Mouse (Mus musculus) MEL (cell line): ENCODE data around the gene Prx. TPM values are rescaled to one million over a fixed set of nuclear protein-coding genes. Genes with fewer than 3 reads are reported as not detected.

Source experiments
- DNase-seq: peaks from one replicate; pipeline ENCODE4 v3.0.0; 2011; ENCODE audit warnings: low read depth, low spot score
- H3K27ac ChIP-seq: 2 replicates; pipeline ENCODE4 v1.5.1; 2012; ENCODE audit warnings: low read depth, mild to moderate bottlenecking, control low read depth, low read length, moderate library complexity; ENCODE audit not compliant: control insufficient read depth
- H3K27me3 ChIP-seq, 2 experiments: fragments of 150-350 bp in 1 of 2; sonication (generic) in 1 of 2; 2 replicates each; pipeline ENCODE4 v1.6.1; 2012; ENCODE audit warnings: low read length in 2 of 2, mild to moderate bottlenecking in 2 of 2, improper control_type of control experiment in 1 of 2, moderate library complexity in 1 of 2; ENCODE audit not compliant: insufficient read depth in 2 of 2, control insufficient read depth in 1 of 2
- H3K36me3 ChIP-seq, 2 experiments: 2 replicates each; pipeline ENCODE4 v1.6.1; 2012 to 2014; ENCODE audit warnings: low read length in 2 of 2, improper control_type of control experiment in 1 of 2, inconsistent platforms in 1 of 2, mild to moderate bottlenecking in 1 of 2; ENCODE audit not compliant: insufficient read depth in 2 of 2, control insufficient read depth in 1 of 2
- H3K4me1 ChIP-seq, 2 experiments: fragments of 150-350 bp in 1 of 2; sonication (generic) in 1 of 2; 2 replicates each; pipeline ENCODE4 v1.6.1; 2012; ENCODE audit warnings: low read length in 2 of 2, improper control_type of control experiment in 1 of 2, mild to moderate bottlenecking in 1 of 2; ENCODE audit not compliant: insufficient read depth in 2 of 2, control insufficient read depth in 1 of 2
- H3K4me3 ChIP-seq, 2 experiments: fragments of 150-350 bp in 1 of 2; sonication (generic) in 1 of 2; 2 replicates each; pipeline ENCODE4 v1.5.1; 2012; ENCODE audit warnings: low read depth in 2 of 2, low read length in 2 of 2, mild to moderate bottlenecking in 2 of 2, moderate library complexity in 2 of 2, control low read depth in 1 of 2, improper control_type of control experiment in 1 of 2; ENCODE audit not compliant: control insufficient read depth in 1 of 2, insufficient read depth in 1 of 2
- H3K79me2 ChIP-seq: 2 replicates; pipeline ENCODE4 v1.6.1; 2012; ENCODE audit warnings: mild to moderate bottlenecking, low read length, moderate library complexity; ENCODE audit not compliant: control insufficient read depth, poor library complexity, insufficient read depth
- H3K9ac ChIP-seq: 2 replicates; pipeline ENCODE4 v1.6.1; 2012; ENCODE audit warnings: low read depth, mild to moderate bottlenecking, control low read depth, low read length, moderate library complexity; ENCODE audit not compliant: control insufficient read depth, poor library complexity, severe bottlenecking
- H3K9me3 ChIP-seq: fragments of 150-350 bp; sonication (generic); replicated peaks from 2 replicates; pipeline ENCODE4 v1.6.1; 2012; ENCODE audit warnings: mild to moderate bottlenecking, low read length, improper control_type of control experiment, moderate library complexity; ENCODE audit not compliant: insufficient read depth
- EP300 ChIP-seq, 2 experiments: IDR thresholded peaks; 2 replicates each; pipeline ENCODE4 v1.6.1; 2011; ENCODE audit warnings: improper control_type of control experiment in 2 of 2, low read length in 2 of 2, low read depth in 1 of 2, mild to moderate bottlenecking in 1 of 2
- GABPA ChIP-seq: IDR thresholded peaks from 2 replicates; pipeline ENCODE4 v1.6.1; 2012; ENCODE audit warnings: low read depth, mild to moderate bottlenecking, inconsistent platforms, low read length, improper control_type of control experiment, moderate library complexity
- GATA1 ChIP-seq: IDR thresholded peaks from 2 replicates; pipeline ENCODE4 v1.6.1; 2011; ENCODE audit warnings: low read depth, low read length, improper control_type of control experiment
- KAT2A ChIP-seq: conservative IDR thresholded peaks from 2 replicates; pipeline ENCODE4 v1.6.1; 2012; ENCODE audit warnings: low read depth, low read length, improper control_type of control experiment, inconsistent platforms
- MEF2A ChIP-seq: IDR thresholded peaks from 2 replicates; pipeline ENCODE4 v1.6.1; 2014; ENCODE audit warnings: low read depth, mild to moderate bottlenecking, inconsistent platforms, low read length, improper control_type of control experiment; ENCODE audit not compliant: poor library complexity, insufficient replicate concordance, severe bottlenecking; ENCODE audit errors: extremely low read depth
- NRF1 ChIP-seq: IDR thresholded peaks from 2 replicates; pipeline ENCODE4 v1.6.1; 2014; ENCODE audit warnings: low read depth, mild to moderate bottlenecking, inconsistent platforms, low read length, improper control_type of control experiment, moderate library complexity; ENCODE audit not compliant: poor library complexity, insufficient read depth, severe bottlenecking
- POLR2A ChIP-seq, 2 experiments: IDR thresholded peaks; 2 replicates each; pipeline ENCODE4 v1.6.1; 2011 to 2012; ENCODE audit warnings: low read length in 2 of 2, mild to moderate bottlenecking in 2 of 2, control low read depth in 1 of 2, improper control_type of control experiment in 1 of 2, low read depth in 1 of 2, moderate library complexity in 1 of 2; ENCODE audit not compliant: control insufficient read depth in 1 of 2, insufficient read depth in 1 of 2, poor library complexity in 1 of 2
- RCOR1 ChIP-seq: IDR thresholded peaks from 2 replicates; pipeline ENCODE4 v1.6.1; 2012; ENCODE audit warnings: low read depth, mild to moderate bottlenecking, inconsistent platforms, low read length, improper control_type of control experiment
- SIN3A ChIP-seq: IDR thresholded peaks from 2 replicates; pipeline ENCODE4 v1.6.1; 2012; ENCODE audit warnings: low read length, improper control_type of control experiment, inconsistent platforms
- SMC3 ChIP-seq: IDR thresholded peaks from 2 replicates; pipeline ENCODE4 v1.6.1; 2011; ENCODE audit warnings: low read depth, low read length, improper control_type of control experiment
- TAL1 ChIP-seq: IDR thresholded peaks from 2 replicates; pipeline ENCODE4 v1.6.1; 2012; ENCODE audit warnings: mild to moderate bottlenecking, inconsistent platforms, low read length, moderate library complexity, mixed read lengths
- TBP ChIP-seq: IDR thresholded peaks from 2 replicates; pipeline ENCODE4 v1.8.0; 2011; ENCODE audit warnings: low read depth, low read length, improper control_type of control experiment
- UBTF ChIP-seq: IDR thresholded peaks from 2 replicates; pipeline ENCODE4 v1.6.1; 2012; ENCODE audit warnings: low read depth, mild to moderate bottlenecking, inconsistent platforms, low read length, improper control_type of control experiment, moderate library complexity, borderline replicate concordance; ENCODE audit not compliant: insufficient read depth
- USF1 ChIP-seq: IDR thresholded peaks from 2 replicates; pipeline ENCODE4 v1.6.1; 2014; ENCODE audit warnings: low read depth, mild to moderate bottlenecking, inconsistent platforms, low read length, improper control_type of control experiment, moderate library complexity
- ZNF384 ChIP-seq: IDR thresholded peaks from 2 replicates; pipeline ENCODE4 v1.6.1; 2012; ENCODE audit warnings: low read depth, mild to moderate bottlenecking, inconsistent platforms, low read length, improper control_type of control experiment
- polyA plus RNA-seq, 2 experiments: library from polyadenylated mRNA; stranded (reverse) in 1 of 2; unstranded in 1 of 2; fragments of >175 nt in 1 of 2; fragments of >200 nt in 1 of 2; gene quantifications; 2 replicates each; pipeline versions ENCODE4 v1.2.1 to v1.2.4; 2012; ENCODE audit warnings: low replicate concordance in 2 of 2, low read depth in 1 of 2; ENCODE audit not compliant: insufficient read length in 2 of 2, insufficient read depth in 1 of 2, missing spikeins in 1 of 2
- total RNA-seq: library from RNA; depleted of rRNA; stranded (reverse); fragments of 300-350 nt; gene quantifications from 2 replicates; pipeline ENCODE4 v1.2.3, GENCODE M21; 2012

Prx gene
- total and polyA plus RNA-seq, 3 experiments: 0.39 to 1.4 TPM; not detected in 1

DNA sequence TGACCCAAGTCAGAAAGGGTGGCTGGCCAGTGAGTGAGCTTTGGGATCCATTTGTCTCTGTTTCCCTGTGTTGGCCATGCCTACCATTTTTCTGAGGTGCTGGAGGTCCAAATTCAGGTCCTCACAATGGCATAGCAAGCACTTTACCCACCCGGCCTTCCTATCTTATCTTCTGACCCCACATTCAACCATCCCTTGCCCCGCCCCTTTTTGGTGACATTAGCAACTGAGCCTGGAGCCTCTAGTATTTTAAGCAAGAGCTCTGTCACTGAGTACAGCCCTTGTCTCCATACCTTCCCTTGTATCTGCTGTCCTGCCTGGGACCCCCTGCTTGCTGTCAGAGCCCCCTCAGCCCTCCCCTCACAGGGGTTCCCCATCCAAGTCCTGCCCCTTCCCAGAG is 36.3 kb downstream of the Prx start:
- no peak for TF ChIP-seq SMC3
- no peak for TF ChIP-seq TBP
- 0 out of 2 replicates have a peak, but pooled peaks have one; percentile 25 for TF ChIP-seq SIN3A
- no peak for TF ChIP-seq GABPA
- TF ChIP-seq EP300 (IDR thresholded peaks at IDR 0.05; ENCODE audit: low read depth in 1 of 2, low read length in 2 of 2): peak in 1 of 2 experiments; percentile 50; a peak in 2 of 4 replicates
- TF ChIP-seq NRF1: no peak
- no peak for TF ChIP-seq POLR2A (IDR thresholded peaks at IDR 0.05; ENCODE audit: control insufficient read depth in 1 of 2, insufficient read depth in 1 of 2, low read depth in 1 of 2, low read length in 2 of 2, poor library complexity in 1 of 2)
- TF ChIP-seq UBTF: no peak
- no peak for TF ChIP-seq ZNF384
- TF ChIP-seq GATA1: peak; percentile 52; the same call in 1 of the 2 replicates
- TF ChIP-seq TAL1: peak; percentile 47
- no peak for TF ChIP-seq RCOR1
- no peak for TF ChIP-seq MEF2A
- TF ChIP-seq KAT2A: no peak
- TF ChIP-seq, all 39 proteins: peak for 4
- Histone ChIP-seq H3K27me3 (no peaks in the 10 kb centered on the region), H3K4me1 (peaks cover 0 to 14% of the 10 kb centered on the region in 2 experiments; a peak in 3 of 4 replicates), H3K79me2 (no peaks in the 10 kb centered on the region), H3K9me3 (no peaks in the 10 kb centered on the region), H3K36me3 (0 out of 4 replicates have a peak, but pooled peaks cover 0 to 1% of the 10 kb centered on the region in 2 experiments), H3K9ac (no peak overlapping the region), H3K4me3 (no peak overlapping the region), H3K27ac (no peak overlapping the region)
- peak; percentile 65 for DNase-seq

DNA sequence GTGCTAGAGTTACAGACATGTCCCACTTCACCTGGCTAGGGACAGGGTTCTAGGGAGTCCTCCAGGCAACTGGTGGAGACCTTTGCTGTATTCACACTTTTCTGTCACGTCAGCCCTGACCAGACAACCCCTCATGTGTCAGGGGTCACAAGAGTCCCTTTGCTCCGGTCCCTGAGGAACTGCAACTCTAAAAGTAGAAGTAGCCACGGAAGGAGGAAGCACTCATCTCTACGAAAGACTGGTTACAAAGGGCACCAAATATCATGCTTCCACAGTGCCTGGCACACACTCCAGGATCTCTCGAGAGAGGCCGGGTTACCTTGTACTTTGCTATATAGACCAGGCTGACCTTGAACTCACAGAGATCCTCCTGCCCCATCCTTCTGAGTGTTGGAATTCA is 37.5 kb downstream of the Prx start:
- Histone ChIP-seq H3K9ac (no peak overlapping the region), H3K79me2 (no peaks in the 10 kb centered on the region), H3K4me3 (no peak overlapping the region), H3K27me3 (no peaks in the 10 kb centered on the region), H3K4me1 (peaks cover 0 to 26% of the 10 kb centered on the region in 2 experiments; a peak in 3 of 4 replicates), H3K27ac (no peak overlapping the region), H3K36me3 (peaks cover 0 to 6% of the 10 kb centered on the region in 2 experiments; a peak in 2 of 4 replicates), H3K9me3 (no peaks in the 10 kb centered on the region)
- no peak for TF ChIP-seq USF1
- DNase-seq: no peak
